Mouse (Mus musculus) brown adipose tissue, adult 24 weeks (tissue): ENCODE results near the gene Ptch1. TPM values are rescaled to one million over a fixed set of nuclear protein-coding genes. Genes with fewer than 3 reads are reported as not detected.

Source experiments
- H3K27ac ChIP-seq: fragments of 200-500 bp; replicated peaks from 2 replicates; pipeline ENCODE4 v1.5.1; 2012; ENCODE audit warnings: low read depth, mild to moderate bottlenecking, low read length
- H3K4me1 ChIP-seq: fragments of 200-500 bp; 2 replicates; pipeline ENCODE4 v1.6.1; 2012; ENCODE audit warnings: low read length, mixed read lengths; ENCODE audit not compliant: control insufficient read depth, insufficient read depth, insufficient read length
- H3K4me3 ChIP-seq: fragments of 200-500 bp; 2 replicates; pipeline ENCODE4 v1.5.1; 2012; ENCODE audit warnings: low read depth, mild to moderate bottlenecking, low read length, moderate library complexity; ENCODE audit not compliant: insufficient read depth
- polyA plus RNA-seq: library from polyadenylated mRNA; stranded (reverse); fragments of >200 nt; gene quantifications from 2 replicates; pipeline ENCODE4 v1.2.4, GENCODE M21; 2012; ENCODE audit not compliant: missing spikeins, insufficient read depth, insufficient read length

Ptch1 gene
- polyA plus RNA-seq, 1 experiment, result 7.9 TPM

- Histone ChIP-seq H3K27ac (no peak overlapping the region), H3K4me3 (no peak overlapping the region), H3K4me1 (no peaks in the 10 kb centered on the region)
Observed at GRCm38 (mm10) chr13:63507001-63507556, 66.3 kb downstream of the Ptch1 start.

GRCm38 (mm10) chr13:63506364-63506763, 67.0 kb downstream of the Ptch1 start:
- H3K4me3 ChIP-seq, result no peak overlapping the region
- H3K4me1 ChIP-seq, result no peaks in the 10 kb centered on the region
- H3K27ac ChIP-seq, result no peak overlapping the region

GRCm38 (mm10) chr13:63502391-63502790, 71.0 kb downstream of the Ptch1 start:
- Histone ChIP-seq H3K4me3 (no peak overlapping the region), H3K4me1 (no peaks in the 10 kb centered on the region), H3K27ac (no peak overlapping the region)

GRCm38 (mm10) chr13:63499489-63499888, 73.9 kb downstream of the Ptch1 start:
- H3K4me3 ChIP-seq, result no peak overlapping the region
- H3K27ac ChIP-seq, result no peak overlapping the region
- no peaks in the 10 kb centered on the region for H3K4me1 ChIP-seq

GRCm38 (mm10) chr13:63496646-63497582, 76.5 kb downstream of the Ptch1 start, which contains the start of gene Fancc:
Gene Fancc, minus strand, starts transcription at chr13:63497278.
- Histone ChIP-seq H3K27ac (no peak within 1 kb of the TSS), H3K4me3 (no peak within 1 kb of the TSS), H3K4me1 (no peaks in the 10 kb centered on the region)

GRCm38 (mm10) chr13:63487707-63488042, 85.7 kb downstream of the Ptch1 start:
- H3K4me1 ChIP-seq, result no peaks in the 10 kb centered on the region
- no peak overlapping the region for H3K27ac ChIP-seq

GRCm38 (mm10) chr13:63486791-63487706, 86.3 kb downstream of the Ptch1 start:
- no peaks in the 10 kb centered on the region for H3K4me1 ChIP-seq
- no peak overlapping the region for H3K27ac ChIP-seq
- H3K4me3 ChIP-seq, result no peak overlapping the region

More at GRCm38 (mm10) chr13:63487707-63488042, 85.7 kb downstream of the Ptch1 start:
- no peak overlapping the region for H3K4me3 ChIP-seq

GRCm38 (mm10) chr13:63475356-63475755, 98.0 kb downstream of the Ptch1 start:
- no peak overlapping the region for H3K27ac ChIP-seq
- H3K4me1 ChIP-seq, result no peaks in the 10 kb centered on the region
- no peak overlapping the region for H3K4me3 ChIP-seq

Other genes with a start within 250 kb of the Ptch1 start
- gene Fancc, start 76.3 kb downstream of the Ptch1 start, polyA plus RNA-seq, result 4.0 and 10.3 TPM in 2 replicates
- 7.9 and 11.7 TPM in 2 replicates for gene Ercc6l2, start 241.6 kb upstream of the Ptch1 start, polyA plus RNA-seq